Mouse (Mus musculus): ENCODE measurements around the gene Serpinb9b. TPM values are rescaled to one million over a fixed set of nuclear protein-coding genes. Genes with fewer than 3 reads are reported as not detected.

The Serpinb9b gene
- total and polyA plus RNA-seq, 3 experiments, result 1.5 to 3.9 TPM; not detected in 1

DNA sequence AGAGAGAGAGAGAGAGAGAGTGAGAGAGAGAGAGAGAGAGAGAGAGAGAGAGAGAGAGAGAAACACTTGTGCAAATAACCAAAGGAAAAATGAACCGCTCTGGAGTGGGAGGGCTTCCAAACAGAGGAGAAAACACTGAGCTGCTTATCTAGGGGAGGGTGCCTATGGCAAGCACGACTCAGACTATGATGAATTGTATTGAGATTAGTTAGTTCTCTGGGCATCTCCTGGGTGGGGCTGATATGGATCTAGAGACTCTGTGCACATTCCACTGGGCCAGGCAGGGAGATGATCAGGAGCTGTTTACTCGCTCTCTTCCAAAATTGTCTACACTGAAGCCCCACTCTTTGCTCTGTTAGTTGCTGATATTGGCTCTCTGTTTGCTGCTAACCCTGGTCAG, 24.5 kb downstream of the Serpinb9b start:
- H3K27me3 ChIP-seq (ENCODE audit: control insufficient read depth in 1 of 2, insufficient read depth in 2 of 2, low read length in 2 of 2), result no peaks in the 10 kb centered on the region
- no peaks in the 10 kb centered on the region for H3K9me3 ChIP-seq (replicated peaks; ENCODE audit: insufficient read depth, low read length)
- no peaks in the 10 kb centered on the region for H3K79me2 ChIP-seq (ENCODE audit: control insufficient read depth, insufficient read depth, low read length, poor library complexity)
- H3K4me1 ChIP-seq (ENCODE audit: control insufficient read depth in 1 of 2, insufficient read depth in 2 of 2, low read length in 2 of 2), result no peaks in the 10 kb centered on the region
- H3K4me3 ChIP-seq (ENCODE audit: control insufficient read depth in 1 of 2, insufficient read depth in 1 of 2, low read depth in 2 of 2, low read length in 2 of 2), result no peak overlapping the region
- no peak for DNase-seq (ENCODE audit: low read depth, low spot score)
- H3K9ac ChIP-seq (ENCODE audit: control insufficient read depth, low read depth, low read length, poor library complexity, severe bottlenecking), result no peak overlapping the region
- H3K36me3 ChIP-seq (ENCODE audit: control insufficient read depth in 1 of 2, insufficient read depth in 2 of 2, low read length in 2 of 2), result no peaks in the 10 kb centered on the region
- TF ChIP-seq MAZ (IDR thresholded peaks at IDR 0.05; ENCODE audit: low read depth, low read length) (no peak), GABPA (IDR thresholded peaks at IDR 0.05; ENCODE audit: low read depth, low read length) (no peak), TCF12 (IDR thresholded peaks at IDR 0.05; ENCODE audit: low read depth, low read length) (no peak), ZNF384 (IDR thresholded peaks at IDR 0.05; ENCODE audit: low read depth, low read length) (no peak), CTCF (IDR thresholded peaks at IDR 0.05 in 2 of 3, conservative IDR thresholded peaks at IDR 0.05 in 1 of 3; ENCODE audit: control insufficient read depth in 1 of 3, insufficient read depth in 1 of 3, low read depth in 2 of 3, low read length in 3 of 3, poor library complexity in 1 of 3, severe bottlenecking in 1 of 3) (no peak), POLR2AphosphoS5 (IDR thresholded peaks at IDR 0.05; ENCODE audit: borderline replicate concordance, low read depth, low read length) (no peak), RCOR1 (IDR thresholded peaks at IDR 0.05; ENCODE audit: low read depth, low read length) (no peak), TBP (IDR thresholded peaks at IDR 0.05; ENCODE audit: low read depth, low read length) (no peak), USF2 (IDR thresholded peaks at IDR 0.05; ENCODE audit: borderline replicate concordance in 1 of 2, insufficient read depth in 1 of 2, low read depth in 1 of 2, low read length in 2 of 2) (no peak), MAX (IDR thresholded peaks at IDR 0.05; ENCODE audit: low read length) (no peak), ZMIZ1 (IDR thresholded peaks at IDR 0.05; ENCODE audit: low read depth, low read length) (no peak), HCFC1 (IDR thresholded peaks at IDR 0.05; ENCODE audit: low read depth, low read length) (no peak), BHLHE40 (IDR thresholded peaks at IDR 0.05; ENCODE audit: borderline replicate concordance, low read depth, low read length) (no peak), ETS1 (IDR thresholded peaks at IDR 0.05; ENCODE audit: low read depth, low read length) (no peak), MYC (IDR thresholded peaks at IDR 0.05; ENCODE audit: low read depth, low read length) (no peak), MYB (IDR thresholded peaks at IDR 0.05; ENCODE audit: low read depth, low read length) (no peak), SMC3 (IDR thresholded peaks at IDR 0.05; ENCODE audit: low read depth, low read length) (no peak), SIN3A (IDR thresholded peaks at IDR 0.05; ENCODE audit: low read length) (no peak), UBTF (IDR thresholded peaks at IDR 0.05; ENCODE audit: borderline replicate concordance, insufficient read depth, low read depth, low read length) (no peak), GATA1 (IDR thresholded peaks at IDR 0.05; ENCODE audit: low read depth, low read length) (no peak)
- H3K27ac ChIP-seq (ENCODE audit: control insufficient read depth, low read depth, low read length), result no peak overlapping the region

DNA sequence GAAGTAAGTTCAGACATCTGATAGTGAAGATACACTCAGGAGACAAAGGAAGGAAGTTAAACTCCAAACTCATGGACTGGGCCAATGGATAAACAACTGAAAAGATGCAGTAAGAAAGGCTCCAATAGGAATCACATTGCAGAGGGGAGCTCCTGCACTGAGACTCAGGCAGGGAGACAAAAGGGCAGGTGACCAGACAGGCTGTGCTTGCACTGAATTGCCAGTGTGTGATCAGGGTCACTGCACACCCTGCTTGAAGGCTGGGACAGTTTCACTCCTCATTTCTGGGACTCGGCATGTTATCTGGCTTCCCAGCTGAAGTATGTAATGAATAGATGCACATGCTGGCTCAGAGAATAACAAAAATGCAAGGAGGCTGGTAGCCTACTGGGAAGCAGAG, 35.8 kb downstream of the Serpinb9b start:
- Histone ChIP-seq H3K9me3 (replicated peaks; ENCODE audit: insufficient read depth, low read length) (no peaks in the 10 kb centered on the region), H3K36me3 (ENCODE audit: control insufficient read depth in 1 of 2, insufficient read depth in 2 of 2, low read length in 2 of 2) (no peaks in the 10 kb centered on the region), H3K4me1 (ENCODE audit: control insufficient read depth in 1 of 2, insufficient read depth in 2 of 2, low read length in 2 of 2) (no peaks in the 10 kb centered on the region), H3K4me3 (ENCODE audit: control insufficient read depth in 1 of 2, insufficient read depth in 1 of 2, low read depth in 2 of 2, low read length in 2 of 2) (no peak overlapping the region), H3K27ac (ENCODE audit: control insufficient read depth, low read depth, low read length) (no peak overlapping the region), H3K27me3 (ENCODE audit: control insufficient read depth in 1 of 2, insufficient read depth in 2 of 2, low read length in 2 of 2) (no peaks in the 10 kb centered on the region; a peak in 2 of 4 replicates), H3K79me2 (ENCODE audit: control insufficient read depth, insufficient read depth, low read length, poor library complexity) (no peaks in the 10 kb centered on the region), H3K9ac (ENCODE audit: control insufficient read depth, low read depth, low read length, poor library complexity, severe bottlenecking) (no peak overlapping the region)
- no peak for DNase-seq (ENCODE audit: low read depth, low spot score)
- TF ChIP-seq ELF1 (IDR thresholded peaks at IDR 0.05; ENCODE audit: low read depth, low read length) (no peak), GABPA (IDR thresholded peaks at IDR 0.05; ENCODE audit: low read depth, low read length) (no peak), RCOR1 (IDR thresholded peaks at IDR 0.05; ENCODE audit: low read depth, low read length) (no peak), MAX (IDR thresholded peaks at IDR 0.05; ENCODE audit: low read length) (no peak), ETS1 (IDR thresholded peaks at IDR 0.05; ENCODE audit: low read depth, low read length) (no peak), MAFK (IDR thresholded peaks at IDR 0.05; ENCODE audit: borderline replicate concordance, low read depth, low read length) (no peak), ZMIZ1 (IDR thresholded peaks at IDR 0.05; ENCODE audit: low read depth, low read length) (no peak), MAZ (IDR thresholded peaks at IDR 0.05; ENCODE audit: low read depth, low read length) (no peak), MYC (IDR thresholded peaks at IDR 0.05; ENCODE audit: low read depth, low read length) (no peak), SIN3A (IDR thresholded peaks at IDR 0.05; ENCODE audit: low read length) (no peak)

Data from MEL (cell line).